Mouse (Mus musculus) cerebral cortex, adult 2 months (tissue): ENCODE measurements around the gene Ssh1.

ENCODE experiments used
- WGBS: fragments of 180-500 bp; shearing (Covaris S2); methylation state at CpG from one replicate; pipeline ENCODE4 v1.1.7; 2018; 5-methylcytosine and 5-hydroxymethylcytosine counted together

Gene Ssh1

DNA sequence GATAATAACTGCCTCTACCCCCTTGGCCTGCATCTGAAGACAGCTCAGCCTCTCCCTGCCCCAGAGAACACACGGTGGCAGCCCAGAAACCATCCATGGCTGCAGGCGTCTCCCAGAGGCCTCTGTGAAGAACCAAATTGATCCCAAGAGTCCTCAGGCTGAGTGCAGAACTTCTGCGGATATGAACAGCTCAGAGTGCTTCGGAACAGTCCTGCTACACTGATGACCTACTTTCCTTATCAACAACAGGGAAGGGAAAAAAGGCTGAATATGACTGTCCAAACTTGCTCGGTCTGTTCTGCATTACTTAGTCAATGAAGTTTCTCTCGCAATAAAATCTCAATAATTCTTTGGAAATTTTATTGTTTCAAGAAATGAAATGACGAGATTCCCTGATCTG, 101.7 kb downstream of the Ssh1 start:
- 79% methylated on average over 7 of the region's 7 CpGs for WGBS

DNA sequence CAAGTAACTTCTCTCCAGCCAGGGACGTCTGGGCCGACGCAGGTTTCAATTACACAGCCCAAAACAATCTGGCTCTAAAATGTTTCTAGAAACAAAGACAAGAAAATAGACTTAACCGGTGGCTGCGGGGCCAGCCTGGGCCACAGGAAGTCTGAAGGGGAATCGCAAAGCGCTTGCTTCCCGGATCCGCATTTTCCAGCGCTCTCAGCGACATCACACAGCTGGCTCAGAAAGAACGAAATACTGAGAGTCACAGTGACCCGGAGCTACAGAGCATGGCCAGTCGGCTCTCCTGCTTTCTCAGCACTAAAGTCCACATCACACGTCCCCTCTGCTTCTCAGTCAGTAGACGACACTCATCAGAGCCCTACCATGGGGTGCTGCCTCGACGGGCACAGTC, 102.8 kb downstream of the Ssh1 start:
- WGBS: 70% methylated on average over 18 of the region's 18 CpGs

DNA sequence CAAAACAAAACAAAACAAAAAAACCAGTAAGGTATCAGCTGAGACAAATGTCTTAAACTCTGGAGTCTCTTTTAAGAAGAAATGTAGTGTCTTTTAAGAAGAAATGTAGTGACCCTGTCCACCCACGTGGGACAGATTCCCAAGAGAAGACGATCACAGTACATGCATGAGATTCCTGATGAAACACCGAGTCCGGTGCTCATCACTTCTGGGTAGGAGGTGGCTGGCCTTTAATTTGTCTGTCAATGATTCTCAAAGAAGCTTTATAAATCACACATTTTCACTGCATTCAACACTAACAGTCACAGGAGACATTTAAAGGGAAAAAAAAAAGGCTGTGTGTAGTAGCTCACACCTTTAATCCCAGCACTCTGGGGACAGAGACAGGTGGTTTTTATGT, 103.8 kb downstream of the Ssh1 start:
- WGBS: 44% methylated on average over 4 of the region's 4 CpGs

DNA sequence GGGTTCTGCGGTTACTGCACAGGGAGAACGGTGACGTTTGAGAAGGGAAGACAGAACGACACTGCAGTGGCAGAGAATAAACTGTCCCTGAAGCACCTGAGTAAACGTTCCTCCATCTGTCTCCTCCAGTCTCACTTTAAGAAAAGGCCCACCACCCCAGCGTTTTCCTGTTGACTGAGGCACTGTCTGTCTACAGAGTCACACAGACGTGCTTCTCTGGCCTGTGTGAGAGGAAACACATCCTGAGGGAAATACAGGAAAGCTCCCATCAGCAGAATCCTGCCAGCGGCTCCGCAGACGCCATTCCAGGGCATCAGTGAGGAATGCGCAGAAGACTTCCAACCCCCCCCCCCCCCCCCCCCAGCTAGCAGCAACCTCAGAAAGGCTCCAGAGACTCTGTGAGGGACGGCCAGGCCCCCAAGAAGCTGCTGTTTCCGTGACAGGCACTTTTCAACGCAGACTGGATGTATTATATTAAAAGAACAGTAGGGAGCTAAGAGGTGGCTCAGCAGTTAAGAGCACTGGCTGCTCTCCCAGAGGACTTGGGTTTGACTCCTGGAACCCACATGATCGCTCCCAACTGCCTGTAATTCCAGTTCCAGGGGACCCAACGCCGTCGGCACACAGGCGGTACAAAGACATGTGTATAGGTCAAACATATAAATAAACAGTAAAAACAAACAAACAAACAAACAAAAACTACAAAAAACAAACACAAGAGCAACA, 104.3 kb downstream of the Ssh1 start:
- WGBS: 29% methylated on average over 19 of the region's 19 CpGs

DNA sequence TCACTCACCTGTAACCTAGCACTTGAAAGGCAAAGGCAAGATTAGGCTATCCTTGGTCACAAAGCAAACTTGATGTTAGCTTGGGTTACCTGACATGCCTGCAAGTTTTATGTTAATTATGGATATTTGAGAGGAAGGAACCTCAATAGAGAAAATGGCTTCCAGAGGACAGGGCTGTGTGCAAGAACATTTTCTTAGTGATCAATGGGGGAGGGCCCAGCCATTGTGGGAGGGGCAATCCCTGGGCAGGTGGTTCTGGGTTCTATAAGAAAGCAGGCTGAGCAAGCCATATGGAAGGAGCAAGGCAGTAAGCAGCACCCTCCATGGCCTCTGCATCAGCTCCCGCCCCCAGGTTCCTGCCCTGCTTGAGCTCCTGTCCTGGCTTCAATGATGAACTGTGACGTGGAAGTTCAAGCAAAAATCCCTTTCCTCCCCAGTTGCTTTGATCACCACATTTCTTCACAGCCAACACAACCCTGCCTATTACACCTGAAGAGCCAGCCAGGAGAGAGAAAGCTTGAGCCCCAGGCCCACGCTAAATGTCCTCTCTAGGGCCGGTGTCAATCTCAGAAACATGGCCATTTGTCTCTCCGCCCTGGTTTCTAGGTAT, 105.4 kb downstream of the Ssh1 start:
- 94% methylated on average over 5 of the region's 5 CpGs for WGBS

DNA sequence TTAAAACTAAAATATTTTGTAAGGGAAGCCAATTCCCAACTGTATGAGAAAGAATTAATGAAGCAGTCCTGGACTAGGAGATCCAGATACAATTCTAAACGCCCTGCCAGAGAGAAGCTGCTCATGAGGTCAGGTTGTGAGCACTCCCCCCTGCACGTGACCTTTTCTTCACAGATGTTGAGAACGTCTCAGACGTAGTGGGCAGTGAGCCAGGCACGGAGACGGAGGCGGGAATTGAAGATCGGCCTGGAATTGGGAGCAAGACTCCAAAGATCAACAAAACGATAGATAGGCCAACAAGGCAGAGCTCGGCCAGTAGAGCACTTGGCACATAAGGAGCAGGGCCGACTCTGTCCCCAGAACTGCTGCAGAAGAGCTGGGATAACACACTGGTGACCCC, 106.6 kb downstream of the Ssh1 start:
- 39% methylated on average over 11 of the region's 11 CpGs for WGBS
